ENCODE assay signal across 8 mouse cellular contexts in the genomic region with DNA sequence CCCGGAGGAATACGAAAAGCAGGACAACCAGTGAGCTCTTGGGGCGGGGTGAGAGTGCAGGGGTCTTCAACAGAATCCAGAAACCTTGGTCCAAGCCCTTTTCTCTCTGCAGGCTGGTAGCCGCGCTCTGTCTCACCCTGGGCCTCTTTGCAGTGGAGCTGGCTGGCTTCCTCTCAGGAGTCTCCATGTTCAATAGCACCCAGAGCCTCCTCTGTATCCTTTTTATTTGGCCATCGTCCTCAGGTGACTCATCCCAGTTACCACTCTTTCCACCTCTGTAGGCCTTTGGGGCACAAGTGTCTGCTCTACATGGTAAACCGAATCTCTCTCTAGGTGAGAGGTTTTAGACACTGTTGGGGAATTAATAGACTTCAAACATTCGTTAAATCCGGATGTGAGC. TPM values are rescaled to one million over a fixed set of nuclear protein-coding genes. Genes with fewer than 3 reads are reported as not detected.
DNase-seq lines count a peak whose midpoint lies in the region; ATAC-seq and TF ChIP-seq lines count a peak whose summit lies in the region.

No protein-coding gene starts in this region.

- no peaks in the 10 kb centered on the region for H3K27me3 ChIP-seq in heart, embryonic 16.5 days (ENCODE audit: control insufficient read depth, insufficient read depth, low read length)
- H3K27me3 ChIP-seq in heart, postnatal 0 days (ENCODE audit: control insufficient read depth, insufficient read depth, low read length) = no peaks in the 10 kb centered on the region
- peaks cover 4% of the 10 kb centered on the region; the same call in 1 of the 2 replicates for H3K27me3 ChIP-seq in midbrain, embryonic 10.5 days (ENCODE audit: low read depth, poor library complexity, severe bottlenecking)

- ATAC-seq in heart, embryonic 16.5 days (replicated peaks; ENCODE audit: extremely low read depth, insufficient read depth, low FRiP score) = no peak
- ATAC-seq in heart, postnatal 0 days (ENCODE audit: insufficient read depth, low read depth) = no peak
- no peak for ATAC-seq in megakaryocyte progenitor cell, adult 5-6 weeks (replicated peaks; ENCODE audit: poor library complexity)

- peak overlapping the region; percentile 63 for H3K4me2 ChIP-seq in heart, embryonic 16.5 days (ENCODE audit: low read depth, low read length)
- peak overlapping the region; percentile 89 for H3K4me2 ChIP-seq in heart, postnatal 0 days (ENCODE audit: low read depth, low read length)

- peaks cover 39% of the 10 kb centered on the region for H3K4me1 ChIP-seq in heart, embryonic 16.5 days (ENCODE audit: control insufficient read depth, insufficient read depth, low read length)
- peaks cover 17% of the 10 kb centered on the region for H3K4me1 ChIP-seq in heart, postnatal 0 days (ENCODE audit: control insufficient read depth, insufficient read depth)
- peaks cover 53% of the 10 kb centered on the region for H3K4me1 ChIP-seq in midbrain, embryonic 10.5 days

- H3K36me3 ChIP-seq in heart, embryonic 16.5 days (ENCODE audit: control insufficient read depth, insufficient read depth) = no peaks in the 10 kb centered on the region
- no peaks in the 10 kb centered on the region for H3K36me3 ChIP-seq in heart, postnatal 0 days (replicated peaks; ENCODE audit: control insufficient read depth, insufficient read depth, low read length)
- H3K36me3 ChIP-seq in midbrain, embryonic 10.5 days = no peaks in the 10 kb centered on the region

- peak overlapping the region; percentile 96 for H3K27ac ChIP-seq in heart, embryonic 16.5 days (ENCODE audit: low read length)
- peak overlapping the region; percentile 82 for H3K27ac ChIP-seq in heart, postnatal 0 days (ENCODE audit: low read depth)
- H3K27ac ChIP-seq in midbrain, embryonic 10.5 days (replicated peaks) = peak overlapping the region; percentile 97

- WGBS in heart, embryonic 16.5 days = 28% methylated on average over 9 of the region's 9 CpGs
- 23% methylated on average over 9 of the region's 9 CpGs for WGBS in heart, postnatal 0 days
- 22% methylated on average over 9 of the region's 9 CpGs for WGBS in midbrain, embryonic 10.5 days

- H3K9me3 ChIP-seq in heart, embryonic 16.5 days (replicated peaks; ENCODE audit: control insufficient read depth, low read length) = no peaks in the 10 kb centered on the region
- H3K9me3 ChIP-seq in heart, postnatal 0 days (replicated peaks; ENCODE audit: control insufficient read depth, low read length) = no peaks in the 10 kb centered on the region
- no peaks in the 10 kb centered on the region for H3K9me3 ChIP-seq in midbrain, embryonic 10.5 days (replicated peaks)

- no peak for TF ChIP-seq EP300 in heart, postnatal 0 days (IDR thresholded peaks at IDR 0.05; ENCODE audit: low read depth)

- peak overlapping the region; percentile 80 for H3K4me3 ChIP-seq in heart, embryonic 16.5 days (ENCODE audit: low read length)
- peak overlapping the region; percentile 61 for H3K4me3 ChIP-seq in heart, postnatal 0 days (ENCODE audit: low read depth, low read length)
- peak overlapping the region; percentile 69 for H3K4me3 ChIP-seq in midbrain, embryonic 10.5 days

- no peak for DNase-seq in heart, adult 18-20 months
- DNase-seq in MN1 (ENCODE audit: low spot score) = peak; percentile 43
- no peak for DNase-seq in heart, postnatal 0 days (ENCODE audit: low spot score)
- no peak for DNase-seq in midbrain, embryonic 10.5 days (ENCODE audit: low spot score)
- no peak for DNase-seq in retina, postnatal 1 day
- DNase-seq in ovary, adult 18-20 months (ENCODE audit: low spot score) = no peak

- TF ChIP-seq CTCF in heart, postnatal 0 days (IDR thresholded peaks at IDR 0.05; ENCODE audit: low read depth) = no peak

- H3K9ac ChIP-seq in heart, embryonic 16.5 days (ENCODE audit: low read length) = peak overlapping the region; percentile 92
- peak overlapping the region; percentile 70; the same call in 1 of the 2 replicates for H3K9ac ChIP-seq in heart, postnatal 0 days (replicated peaks; ENCODE audit: low read depth, low read length)

RNA-seq across cellular contexts. Expression of gene Tmem107, which starts 0.7 kb away (rescaled TPM):
- polyA plus RNA-seq in heart, embryonic 16.5 days (2015; fragmentation: Nextera tagmentation; extraction: Ambion mirVana) = 43.3 and 46.5 TPM in 2 replicates
- 1 to 10 TPM; 5.3 to 7.0 TPM for total RNA-seq in heart, adult 18-20 months (2021)
- 10.9 and 25.5 TPM in 2 replicates for total RNA-seq in heart, postnatal 0 days (2014; rRNA removed; ENCODE audit: low replicate concordance)
- polyA plus RNA-seq in heart, postnatal 0 days (2015; fragmentation: Nextera tagmentation; extraction: Ambion mirVana) = 18.3 and 24.3 TPM in 2 replicates
- 63.4 and 64.8 TPM in 2 replicates for polyA plus RNA-seq in midbrain, embryonic 10.5 days (2016; fragmentation: Nextera tagmentation; extraction: Ambion mirVana)
- 18.6 and 23.4 TPM in 2 replicates for total RNA-seq in megakaryocyte progenitor cell, adult 5-6 weeks (2015)
- 23.9 and 40.6 TPM in 2 replicates for total RNA-seq in megakaryocyte progenitor cell, adult 5-6 weeks (2017)

RNA-seq across cellular contexts. Expression of gene Borcs6, which starts 11.7 kb away (rescaled TPM):
- polyA plus RNA-seq in heart, embryonic 16.5 days (2015; fragmentation: Nextera tagmentation; extraction: Ambion mirVana) = 11.2 and 12.0 TPM in 2 replicates
- total RNA-seq in heart, adult 18-20 months (2021) = 10 to 100 TPM; 16.7 to 19.3 TPM
- 21.3 and 24.1 TPM in 2 replicates for total RNA-seq in heart, postnatal 0 days (2014; rRNA removed; ENCODE audit: low replicate concordance)
- 12.1 and 13.0 TPM in 2 replicates for polyA plus RNA-seq in heart, postnatal 0 days (2015; fragmentation: Nextera tagmentation; extraction: Ambion mirVana)
- 6.9 and 8.7 TPM in 2 replicates for polyA plus RNA-seq in midbrain, embryonic 10.5 days (2016; fragmentation: Nextera tagmentation; extraction: Ambion mirVana)
- total RNA-seq in megakaryocyte progenitor cell, adult 5-6 weeks (2015) = 6.2 and 7.6 TPM in 2 replicates
- total RNA-seq in megakaryocyte progenitor cell, adult 5-6 weeks (2017) = 6.6 and 6.7 TPM in 2 replicates

RNA-seq across cellular contexts. Expression of gene Vamp2, which starts 17.0 kb away (rescaled TPM):
- polyA plus RNA-seq in heart, embryonic 16.5 days (2015; fragmentation: Nextera tagmentation; extraction: Ambion mirVana) = 84.1 and 91.1 TPM in 2 replicates
- total RNA-seq in heart, adult 18-20 months (2021) = 10 to 100 TPM; 53.9 to 55.4 TPM
- 25.2 and 27.9 TPM in 2 replicates for total RNA-seq in heart, postnatal 0 days (2014; rRNA removed; ENCODE audit: low replicate concordance)
- 59.2 and 62.1 TPM in 2 replicates for polyA plus RNA-seq in heart, postnatal 0 days (2015; fragmentation: Nextera tagmentation; extraction: Ambion mirVana)
- polyA plus RNA-seq in midbrain, embryonic 10.5 days (2016; fragmentation: Nextera tagmentation; extraction: Ambion mirVana) = 63.1 and 90.1 TPM in 2 replicates
- total RNA-seq in megakaryocyte progenitor cell, adult 5-6 weeks (2015) = 36.6 and 41.2 TPM in 2 replicates
- total RNA-seq in megakaryocyte progenitor cell, adult 5-6 weeks (2017) = 8.2 and 12.8 TPM in 2 replicates

RNA-seq across cellular contexts. Expression of gene Per1, which starts 23.8 kb away (rescaled TPM):
- polyA plus RNA-seq in heart, embryonic 16.5 days (2015; fragmentation: Nextera tagmentation; extraction: Ambion mirVana) = 19.6 and 21.9 TPM in 2 replicates
- total RNA-seq in heart, adult 18-20 months (2021) = 10 to 100 TPM; 38.8 to 48.5 TPM
- total RNA-seq in heart, postnatal 0 days (2014; rRNA removed; ENCODE audit: low replicate concordance) = 76.8 and 93.5 TPM in 2 replicates
- polyA plus RNA-seq in heart, postnatal 0 days (2015; fragmentation: Nextera tagmentation; extraction: Ambion mirVana) = 8.1 and 9.7 TPM in 2 replicates
- 6.8 and 7.6 TPM in 2 replicates for polyA plus RNA-seq in midbrain, embryonic 10.5 days (2016; fragmentation: Nextera tagmentation; extraction: Ambion mirVana)
- 8.3 and 8.8 TPM in 2 replicates for total RNA-seq in megakaryocyte progenitor cell, adult 5-6 weeks (2015)
- total RNA-seq in megakaryocyte progenitor cell, adult 5-6 weeks (2017) = 4.0 and 4.8 TPM in 2 replicates

RNA-seq across cellular contexts. Expression of gene Aurkb, which starts 25.8 kb away (rescaled TPM):
- polyA plus RNA-seq in heart, embryonic 16.5 days (2015; fragmentation: Nextera tagmentation; extraction: Ambion mirVana) = 85.7 and 95.3 TPM in 2 replicates
- 1 to 10 TPM in 1 of 2 experiments, under 1 TPM in 1; 0.67 to 1.5 TPM for total RNA-seq in heart, adult 18-20 months (2021)
- total RNA-seq in heart, postnatal 0 days (2014; rRNA removed; ENCODE audit: low replicate concordance) = 21.4 and 54.6 TPM in 2 replicates
- 19.5 and 19.9 TPM in 2 replicates for polyA plus RNA-seq in heart, postnatal 0 days (2015; fragmentation: Nextera tagmentation; extraction: Ambion mirVana)
- polyA plus RNA-seq in midbrain, embryonic 10.5 days (2016; fragmentation: Nextera tagmentation; extraction: Ambion mirVana) = 218 and 239 TPM in 2 replicates
- total RNA-seq in megakaryocyte progenitor cell, adult 5-6 weeks (2015) = 100 and 103 TPM in 2 replicates
- 103 and 128 TPM in 2 replicates for total RNA-seq in megakaryocyte progenitor cell, adult 5-6 weeks (2017)
